Mouse (Mus musculus) intestine, embryonic 16.5 days (tissue): ENCODE measurements around the gene Slc30a1. TPM values are rescaled to one million over a fixed set of nuclear protein-coding genes. Genes with fewer than 3 reads are reported as not detected.

Source experiments
- ATAC-seq: fragments of 200-750 bp; cut with Nextera tagmentation; 2 replicates; pipeline ENCODE4 v1.8.0; 2017; ENCODE audit warnings: moderate TSS enrichment, moderate library complexity
- H3K27ac ChIP-seq: fragments of 300-500 bp; sonication (generic); 2 replicates; pipeline ENCODE4 v1.5.1; 2014; ENCODE audit warnings: mild to moderate bottlenecking, low read length
- H3K27me3 ChIP-seq: fragments of 300-500 bp; sonication (generic); replicated peaks from 2 replicates; pipeline ENCODE4 v1.6.1; 2014; ENCODE audit warnings: low read length, control low read depth, mixed read lengths; ENCODE audit not compliant: control insufficient read depth, insufficient read depth
- H3K36me3 ChIP-seq: fragments of 300-500 bp; sonication (generic); 2 replicates; pipeline ENCODE4 v1.6.1; 2014; ENCODE audit warnings: low read length, control low read depth; ENCODE audit not compliant: control insufficient read depth, insufficient read depth
- H3K4me1 ChIP-seq: fragments of 300-500 bp; sonication (generic); 2 replicates; pipeline ENCODE4 v1.6.1; 2014; ENCODE audit warnings: low read length, control low read depth, mixed read lengths; ENCODE audit not compliant: control insufficient read depth, insufficient read depth
- H3K4me2 ChIP-seq: fragments of 300-500 bp; sonication (generic); 2 replicates; pipeline ENCODE4 v1.6.1; 2014; ENCODE audit warnings: low read depth, low read length, control low read depth
- H3K4me3 ChIP-seq: fragments of 300-500 bp; sonication (generic); 2 replicates; pipeline ENCODE4 v1.5.1; 2014; ENCODE audit warnings: mild to moderate bottlenecking, low read length
- H3K9ac ChIP-seq: fragments of 300-500 bp; sonication (generic); 2 replicates; pipeline ENCODE4 v1.6.1; 2014; ENCODE audit warnings: low read depth, low read length
- H3K9me3 ChIP-seq: fragments of 300-500 bp; sonication (generic); 2 replicates; pipeline ENCODE4 v1.6.1; 2016; ENCODE audit warnings: low read length, control low read depth; ENCODE audit not compliant: control insufficient read depth
- WGBS: fragments of 180-500 bp; shearing (Covaris S2); extraction: QIAGEN DNeasy Blood & Tissue Kit; methylation state at CpG from one replicate; pipeline ENCODE4 v1.1.7; 2014; 5-methylcytosine and 5-hydroxymethylcytosine counted together
- polyA plus RNA-seq: library from polyadenylated mRNA; unstranded; fragments of >200 nt; fragmentation: Nextera tagmentation; extraction: Ambion mirVana; gene quantifications from 2 replicates; pipeline ENCODE4 v1.2.1, GENCODE M21; 2015

The Slc30a1 gene
- polyA plus RNA-seq, 1 experiment from 2014 or later, result 1.8 TPM

GRCm38 (mm10) chr1:191947796-191948195, 41.2 kb downstream of the Slc30a1 start:
- Histone ChIP-seq H3K27ac (no peak overlapping the region), H3K9me3 (no peaks in the 10 kb centered on the region), H3K4me2 (no peak overlapping the region), H3K9ac (no peak overlapping the region), H3K4me3 (no peak overlapping the region), H3K36me3 (no peaks in the 10 kb centered on the region), H3K4me1 (peaks cover 9% of the 10 kb centered on the region), H3K27me3 (no peaks in the 10 kb centered on the region)
- ATAC-seq, result no peak
- WGBS, result 80% methylated on average over 8 of the region's 8 CpGs

- no peaks in the 10 kb centered on the region for H3K36me3 ChIP-seq
- no peak for ATAC-seq
- no peaks in the 10 kb centered on the region for H3K27me3 ChIP-seq
- WGBS, result 73% methylated on average over 8 of the region's 8 CpGs
- H3K27ac ChIP-seq, result no peak overlapping the region
- no peak overlapping the region for H3K4me2 ChIP-seq
- H3K4me3 ChIP-seq, result no peak overlapping the region
- H3K9ac ChIP-seq, result no peak overlapping the region
- no peaks in the 10 kb centered on the region for H3K9me3 ChIP-seq
- H3K4me1 ChIP-seq, result peaks cover 9% of the 10 kb centered on the region
Measured at GRCm38 (mm10) chr1:191948600-191948999, 42.0 kb downstream of the Slc30a1 start.

GRCm38 (mm10) chr1:191950611-191951010, 44.0 kb downstream of the Slc30a1 start:
- Histone ChIP-seq H3K4me3 (no peak overlapping the region), H3K27me3 (no peaks in the 10 kb centered on the region), H3K9ac (no peak overlapping the region), H3K4me2 (no peak overlapping the region), H3K36me3 (no peaks in the 10 kb centered on the region), H3K4me1 (peaks cover 9% of the 10 kb centered on the region), H3K9me3 (no peaks in the 10 kb centered on the region), H3K27ac (no peak overlapping the region)
- 63% methylated on average over 2 of the region's 2 CpGs for WGBS
- ATAC-seq, result no peak

- 86% methylated on average over 11 of the region's 11 CpGs for WGBS
- no peak overlapping the region for H3K27ac ChIP-seq
- H3K4me1 ChIP-seq, result no peaks in the 10 kb centered on the region
- no peak overlapping the region for H3K4me2 ChIP-seq
- no peak for ATAC-seq
- H3K9me3 ChIP-seq, result no peaks in the 10 kb centered on the region
- no peaks in the 10 kb centered on the region for H3K27me3 ChIP-seq
- no peak overlapping the region for H3K9ac ChIP-seq
- no peak overlapping the region for H3K4me3 ChIP-seq
- H3K36me3 ChIP-seq, result no peaks in the 10 kb centered on the region
Measured at GRCm38 (mm10) chr1:191952733-191953335, 46.3 kb downstream of the Slc30a1 start.

GRCm38 (mm10) chr1:191955101-191955500, 48.5 kb downstream of the Slc30a1 start:
- H3K27ac ChIP-seq, result peak overlapping the region; percentile 33; the same call in 1 of the 2 replicates
- no peaks in the 10 kb centered on the region for H3K4me1 ChIP-seq
- H3K27me3 ChIP-seq, result no peaks in the 10 kb centered on the region
- no peaks in the 10 kb centered on the region for H3K9me3 ChIP-seq
- H3K4me3 ChIP-seq, result no peak overlapping the region
- WGBS, result 61% methylated on average over 3 of the region's 3 CpGs
- H3K36me3 ChIP-seq, result no peaks in the 10 kb centered on the region
- ATAC-seq, result peak; percentile 45
- no peak overlapping the region for H3K9ac ChIP-seq
- H3K4me2 ChIP-seq, result no peak overlapping the region

- peak; percentile 29; the same call in 1 of the 2 replicates for ATAC-seq
- 0 out of 2 replicates have a peak overlapping the region, but pooled peaks have one; percentile 10 for H3K9ac ChIP-seq
- no peaks in the 10 kb centered on the region for H3K4me1 ChIP-seq
- WGBS, result 79% methylated on average over 3 of the region's 3 CpGs
- peak overlapping the region; percentile 49 for H3K27ac ChIP-seq
- H3K27me3 ChIP-seq, result no peaks in the 10 kb centered on the region
- no peaks in the 10 kb centered on the region for H3K36me3 ChIP-seq
- no peak overlapping the region for H3K4me3 ChIP-seq
- H3K4me2 ChIP-seq, result no peak overlapping the region
- no peaks in the 10 kb centered on the region for H3K9me3 ChIP-seq
Measured at GRCm38 (mm10) chr1:191956261-191956660, 49.7 kb downstream of the Slc30a1 start.

- H3K4me1 ChIP-seq, result no peaks in the 10 kb centered on the region
- 94% methylated on average over 2 of the region's 2 CpGs for WGBS
- 0 out of 2 replicates have a peak overlapping the region, but pooled peaks have one; percentile 10 for H3K9ac ChIP-seq
- H3K27me3 ChIP-seq, result no peaks in the 10 kb centered on the region
- H3K36me3 ChIP-seq, result no peaks in the 10 kb centered on the region
- H3K9me3 ChIP-seq, result no peaks in the 10 kb centered on the region
- H3K27ac ChIP-seq, result 0 out of 2 replicates have a peak overlapping the region, but pooled peaks have one; percentile 24
- H3K4me3 ChIP-seq, result no peak overlapping the region
- ATAC-seq, result peak; percentile 43; the same call in 1 of the 2 replicates
- H3K4me2 ChIP-seq, result no peak overlapping the region
Measured at GRCm38 (mm10) chr1:191956871-191957270, 50.3 kb downstream of the Slc30a1 start.

- 87% methylated on average over 3 of the region's 3 CpGs for WGBS
- Histone ChIP-seq H3K4me2 (no peak overlapping the region), H3K27ac (no peak overlapping the region), H3K9me3 (no peaks in the 10 kb centered on the region), H3K36me3 (no peaks in the 10 kb centered on the region), H3K27me3 (no peaks in the 10 kb centered on the region), H3K9ac (no peak overlapping the region), H3K4me3 (no peak overlapping the region), H3K4me1 (no peaks in the 10 kb centered on the region)
- ATAC-seq, result no peak
Measured at GRCm38 (mm10) chr1:191957321-191957720, 50.8 kb downstream of the Slc30a1 start.

GRCm38 (mm10) chr1:191960946-191961345, 54.4 kb downstream of the Slc30a1 start:
- H3K27ac ChIP-seq, result no peak overlapping the region
- H3K27me3 ChIP-seq, result no peaks in the 10 kb centered on the region
- 51% methylated on average over 2 of the region's 2 CpGs for WGBS
- H3K9me3 ChIP-seq, result no peaks in the 10 kb centered on the region
- H3K4me2 ChIP-seq, result no peak overlapping the region
- ATAC-seq, result no peak
- no peaks in the 10 kb centered on the region for H3K36me3 ChIP-seq
- H3K4me1 ChIP-seq, result 0 out of 2 replicates have a peak, but pooled peaks cover 2% of the 10 kb centered on the region
- no peak overlapping the region for H3K9ac ChIP-seq
- H3K4me3 ChIP-seq, result no peak overlapping the region
